Mouse (Mus musculus) forebrain, postnatal 0 days (tissue): Measurements from ENCODE around the gene Serhl. TPM values are rescaled to one million over a fixed set of nuclear protein-coding genes. Genes with fewer than 3 reads are reported as not detected.

Experiments used
- ATAC-seq: fragments of 200-750 bp; cut with Nextera tagmentation; 2 replicates; pipeline ENCODE4 v1.8.0; 2017; ENCODE audit warnings: mild to moderate bottlenecking, moderate library complexity
- DNase-seq: peaks from one replicate; pipeline ENCODE4 v3.0.0-alpha.2; 2015
- H3K27ac ChIP-seq: fragments of 300-500 bp; sonication (generic); 2 replicates; pipeline ENCODE4 v1.5.1; 2014; ENCODE audit warnings: low read depth, mild to moderate bottlenecking, antibody characterized with exemption, low read length, moderate library complexity, mixed read lengths
- H3K27me3 ChIP-seq: fragments of 300-500 bp; sonication (generic); 2 replicates; pipeline ENCODE4 v1.6.1; 2014; ENCODE audit warnings: mild to moderate bottlenecking, low read length, mixed read lengths; ENCODE audit not compliant: insufficient read depth
- H3K36me3 ChIP-seq: fragments of 300-500 bp; sonication (generic); 2 replicates; pipeline ENCODE4 v1.6.1; 2014; ENCODE audit warnings: mild to moderate bottlenecking, moderate library complexity; ENCODE audit not compliant: insufficient read depth
- H3K4me1 ChIP-seq: fragments of 300-500 bp; sonication (generic); 2 replicates; pipeline ENCODE4 v1.6.1; 2014; ENCODE audit warnings: antibody characterized with exemption; ENCODE audit not compliant: insufficient read depth
- H3K4me2 ChIP-seq: fragments of 300-500 bp; sonication (generic); 2 replicates; pipeline ENCODE4 v1.6.1; 2014; ENCODE audit warnings: low read depth, mild to moderate bottlenecking, moderate library complexity
- H3K4me3 ChIP-seq: fragments of 300-500 bp; sonication (generic); 2 replicates; pipeline ENCODE4 v1.5.1; 2014; ENCODE audit warnings: low read depth, low read length, mixed read lengths
- H3K9ac ChIP-seq: fragments of 300-500 bp; sonication (generic); 2 replicates; pipeline ENCODE4 v1.6.1; 2014; ENCODE audit warnings: mild to moderate bottlenecking
- H3K9me3 ChIP-seq: fragments of 300-500 bp; sonication (generic); 2 replicates; pipeline ENCODE4 v1.6.1; 2016; ENCODE audit warnings: low read length
- CTCF ChIP-seq: sonication (generic); IDR thresholded peaks from 2 replicates; pipeline ENCODE4 v1.5.1; 2016; ENCODE audit warnings: antibody characterized with exemption, control low read depth, low read depth
- whole genome bisulfite sequencing: fragments of 180-500 bp; shearing (Covaris S2); extraction: QIAGEN DNeasy Blood & Tissue Kit; methylation state at CpG from one replicate; pipeline ENCODE4 v1.1.7; 2014; 5-methylcytosine and 5-hydroxymethylcytosine counted together
- polyA plus RNA-seq: library from polyadenylated mRNA; unstranded; fragments of >200 nt; fragmentation: Nextera tagmentation; extraction: Ambion mirVana; gene quantifications from 2 replicates; pipeline ENCODE4 v1.2.1, GENCODE M21; 2015
- total RNA-seq: library from RNA; depleted of rRNA; stranded (reverse); fragments of >200 nt; gene quantifications from 2 replicates; pipeline ENCODE4 v1.2.3, GENCODE M21; 2014

The Serhl gene
- total and polyA plus RNA-seq, 2 experiments from 2014 or later: 11.9 to 39.1 TPM

DNA sequence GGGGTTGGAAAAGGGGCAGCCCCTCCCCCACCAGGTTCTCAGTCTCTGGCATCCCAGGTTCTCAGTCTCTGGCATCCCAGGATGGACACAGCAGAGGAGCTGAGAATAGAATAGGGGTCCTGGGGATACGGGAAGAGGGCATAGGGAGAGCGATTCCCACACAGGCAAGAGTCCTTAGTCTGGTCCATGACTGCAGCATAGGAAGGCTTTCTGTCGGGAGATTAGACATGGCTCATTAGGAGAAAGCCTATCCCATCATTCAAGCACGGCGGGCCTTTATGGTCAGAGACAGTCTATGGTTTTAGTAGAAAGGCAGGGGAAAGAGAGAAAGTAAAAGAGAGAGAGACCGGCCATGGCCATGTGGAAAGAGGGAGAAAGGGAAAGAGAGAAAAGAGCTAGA is 18.5 kb downstream of the Serhl start:
- Histone ChIP-seq H3K27ac (no peak overlapping the region), H3K9ac (no peak overlapping the region), H3K4me3 (no peak overlapping the region), H3K4me1 (no peaks in the 10 kb centered on the region), H3K36me3 (no peaks in the 10 kb centered on the region), H3K4me2 (no peak overlapping the region), H3K27me3 (no peaks in the 10 kb centered on the region), H3K9me3 (no peaks in the 10 kb centered on the region)
- DNase-seq: no peak
- TF ChIP-seq CTCF: no peak
- no peak for ATAC-seq
- 42% methylated on average over 6 of the region's 6 CpGs for WGBS

DNA sequence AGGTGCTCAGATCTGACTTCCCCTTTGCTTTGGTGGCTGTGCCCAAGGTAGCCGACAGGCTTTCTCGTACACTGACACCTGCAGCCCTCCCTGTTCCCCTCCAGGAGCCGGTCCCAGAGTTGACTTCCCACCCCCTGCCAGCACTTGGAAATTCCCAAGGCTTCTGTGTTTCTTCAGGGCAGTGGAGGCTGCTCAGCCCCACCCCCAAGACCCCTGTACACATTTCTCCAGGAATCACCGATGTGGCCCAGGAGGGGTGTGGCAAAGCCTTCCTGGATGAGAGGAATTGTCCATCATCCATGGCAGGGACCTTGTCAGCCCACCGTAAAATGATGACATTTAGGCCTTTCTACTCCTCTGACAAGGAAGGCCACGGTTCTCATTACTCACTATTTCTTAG is 22.0 kb downstream of the Serhl start:
- H3K9ac ChIP-seq: no peak overlapping the region
- ATAC-seq (no peak), DNase-seq (no peak)
- peaks cover 15% of the 10 kb centered on the region for H3K36me3 ChIP-seq
- H3K4me3 ChIP-seq: no peak overlapping the region
- no peak overlapping the region for H3K27ac ChIP-seq
- H3K4me1 ChIP-seq: no peaks in the 10 kb centered on the region
- H3K27me3 ChIP-seq: no peaks in the 10 kb centered on the region
- no peak for TF ChIP-seq CTCF
- WGBS: 50% methylated on average over 6 of the region's 6 CpGs
- no peak overlapping the region for H3K4me2 ChIP-seq
- H3K9me3 ChIP-seq: no peaks in the 10 kb centered on the region

- WGBS: 86% methylated on average over 7 of the region's 7 CpGs
- no peak overlapping the region for H3K9ac ChIP-seq
- no peak overlapping the region for H3K4me3 ChIP-seq
- no peak for DNase-seq
- peaks cover 20% of the 10 kb centered on the region for H3K36me3 ChIP-seq
- no peaks in the 10 kb centered on the region for H3K9me3 ChIP-seq
- no peak overlapping the region for H3K27ac ChIP-seq
- no peak overlapping the region for H3K4me2 ChIP-seq
- no peaks in the 10 kb centered on the region for H3K4me1 ChIP-seq
- no peak for TF ChIP-seq CTCF
- no peak for ATAC-seq
- no peaks in the 10 kb centered on the region for H3K27me3 ChIP-seq
Observed at GRCm38 (mm10) chr15:83111874-83112273, 22.6 kb downstream of the Serhl start.

- DNase-seq (peak; percentile 66), ATAC-seq (peak; percentile 81)
- Histone ChIP-seq H3K27ac (no peak overlapping the region), H3K9me3 (no peaks in the 10 kb centered on the region), H3K4me2 (no peak overlapping the region), H3K4me1 (no peaks in the 10 kb centered on the region), H3K27me3 (no peaks in the 10 kb centered on the region), H3K36me3 (peaks cover 30% of the 10 kb centered on the region), H3K9ac (no peak overlapping the region), H3K4me3 (no peak overlapping the region)
- WGBS: 7% methylated on average over 11 of the region's 11 CpGs
- TF ChIP-seq CTCF: peak; percentile 80
Observed at GRCm38 (mm10) chr15:83112898-83113297, 23.6 kb downstream of the Serhl start.

GRCm38 (mm10) chr15:83114106-83114505 is 24.8 kb downstream of the Serhl start:
- no peak for ATAC-seq
- TF ChIP-seq CTCF: no peak
- H3K27me3 ChIP-seq: no peaks in the 10 kb centered on the region

GRCm38 (mm10) chr15:83115071-83115470 is 25.8 kb downstream of the Serhl start:
- DNase-seq (no peak), ATAC-seq (no peak)
- Histone ChIP-seq H3K36me3 (peaks cover 49% of the 10 kb centered on the region), H3K4me3 (no peak overlapping the region), H3K9me3 (no peaks in the 10 kb centered on the region), H3K4me2 (no peak overlapping the region), H3K27ac (no peak overlapping the region), H3K27me3 (no peaks in the 10 kb centered on the region), H3K9ac (no peak overlapping the region), H3K4me1 (no peaks in the 10 kb centered on the region)
- no peak for TF ChIP-seq CTCF
- 29% methylated on average over 6 of the region's 6 CpGs for WGBS

More at GRCm38 (mm10) chr15:83114106-83114505, 24.8 kb downstream of the Serhl start:
- Histone ChIP-seq H3K36me3 (peaks cover 39% of the 10 kb centered on the region), H3K9me3 (no peaks in the 10 kb centered on the region), H3K9ac (no peak overlapping the region), H3K4me3 (no peak overlapping the region), H3K4me2 (no peak overlapping the region), H3K27ac (no peak overlapping the region), H3K4me1 (no peaks in the 10 kb centered on the region)
- DNase-seq: no peak
- 79% methylated on average over 9 of the region's 9 CpGs for WGBS

DNA sequence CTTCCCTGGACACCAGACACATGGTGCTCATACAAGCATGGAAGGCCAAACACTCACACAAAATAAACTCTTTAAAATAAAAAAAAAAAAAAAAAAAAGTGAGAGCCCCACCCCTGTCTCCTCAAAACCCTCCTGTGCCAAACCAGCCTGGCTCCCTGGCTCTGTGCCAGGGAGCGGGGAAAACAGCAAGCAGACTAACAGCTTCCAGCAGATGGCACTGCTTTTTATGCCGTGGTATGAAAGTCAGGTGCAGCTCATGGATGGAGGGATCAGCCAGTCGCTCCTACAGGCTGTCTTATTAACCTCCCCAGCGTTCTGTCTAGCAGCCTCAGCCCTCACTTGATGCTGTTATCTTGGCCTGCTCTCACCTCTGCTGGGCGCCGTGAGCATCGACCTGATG is 29.1 kb downstream of the Serhl start:
- no peak for ATAC-seq
- Histone ChIP-seq H3K4me3 (no peak overlapping the region), H3K4me2 (no peak overlapping the region), H3K9me3 (no peaks in the 10 kb centered on the region), H3K9ac (no peak overlapping the region), H3K27me3 (no peaks in the 10 kb centered on the region), H3K4me1 (no peaks in the 10 kb centered on the region), H3K27ac (no peak overlapping the region), H3K36me3 (peaks cover 50% of the 10 kb centered on the region)
- peak; percentile 67 for TF ChIP-seq CTCF
- WGBS: 41% methylated on average over 7 of the region's 7 CpGs
- DNase-seq: peak; percentile 85
